ENCODE assay signal across 21 mouse cellular contexts in the genomic region with DNA sequence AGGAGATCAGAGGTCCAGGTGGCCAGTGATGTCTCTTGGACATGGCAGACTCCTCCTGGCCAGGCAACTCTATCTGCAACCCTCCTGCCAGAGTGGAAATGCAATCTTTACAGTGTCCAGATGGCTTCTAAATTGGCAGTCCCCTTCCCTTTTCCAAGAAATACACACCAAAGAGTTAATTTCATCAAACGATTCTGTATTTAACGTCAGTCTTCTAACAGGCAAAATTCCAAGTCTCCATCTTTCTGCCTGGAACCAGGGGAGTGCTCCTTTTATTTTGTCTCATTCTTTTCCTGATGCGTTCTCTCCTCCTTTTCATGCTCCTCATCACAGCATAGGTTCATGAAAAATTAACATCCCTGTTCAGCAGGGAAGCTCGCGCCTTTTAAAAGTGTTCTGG. TPM values are rescaled to one million over a fixed set of nuclear protein-coding genes. Genes with fewer than 3 reads are reported as not detected.
DNase-seq lines count a peak whose midpoint lies in the region; ATAC-seq and TF ChIP-seq lines count a peak whose summit lies in the region.
"Had no signal": no experiment of that assay in that cellular context is flagged by ENCODE, and none has a peak within 500 bp of the region (broad histone marks: within the 10 kb centered on the region; RNA-seq: fewer than 3 reads in every experiment).

No protein-coding gene starts in this region.

- no peaks in the 10 kb centered on the region for H3K36me3 ChIP-seq in forebrain, embryonic 15.5 days
- no peaks in the 10 kb centered on the region for H3K36me3 ChIP-seq in forebrain, postnatal 0 days (ENCODE audit: insufficient read depth)
- H3K36me3 ChIP-seq: embryonic facial prominence, embryonic 13.5 days; G1E; heart, embryonic 13.5 days; hindbrain, embryonic 12.5 days had no signal

- no peak overlapping the region for H3K4me2 ChIP-seq in forebrain, embryonic 15.5 days (replicated peaks)
- H3K4me2 ChIP-seq in forebrain, postnatal 0 days (ENCODE audit: low read depth) = no peak overlapping the region
- H3K4me2 ChIP-seq: embryonic facial prominence, embryonic 13.5 days; heart, embryonic 13.5 days; hindbrain, embryonic 12.5 days had no signal

- H3K27me3 ChIP-seq in forebrain, embryonic 15.5 days = no peaks in the 10 kb centered on the region
- H3K27me3 ChIP-seq in forebrain, postnatal 0 days (ENCODE audit: insufficient read depth, low read length) = no peaks in the 10 kb centered on the region
- H3K27me3 ChIP-seq: embryonic facial prominence, embryonic 13.5 days; heart, embryonic 13.5 days; hindbrain, embryonic 12.5 days had no signal

- ATAC-seq in forebrain, embryonic 15.5 days (replicated peaks) = no peak
- no peak for ATAC-seq in forebrain, postnatal 0 days
- ATAC-seq in inflammation-experienced regulatory T-cells, adult 6 months = no peak
- ATAC-seq: CD4-positive, CD25-positive, alpha-beta regulatory T cell, adult 4 months; hindbrain, embryonic 16.5 days had no signal

- peak overlapping the region; percentile 48; the same call in 1 of the 2 replicates for H3K27ac ChIP-seq in forebrain, embryonic 15.5 days (replicated peaks)
- H3K27ac ChIP-seq in forebrain, postnatal 0 days (ENCODE audit: low read depth, low read length) = no peak overlapping the region
- peak overlapping the region; percentile 73 for H3K27ac ChIP-seq in brown adipose tissue, adult 24 weeks (replicated peaks; ENCODE audit: low read depth, low read length)
- H3K27ac ChIP-seq: embryonic facial prominence, embryonic 13.5 days; heart, embryonic 13.5 days; hindbrain, embryonic 12.5 days had no signal

- TF ChIP-seq CTCF in forebrain, postnatal 0 days (IDR thresholded peaks at IDR 0.05; ENCODE audit: low read depth) = no peak

- DNase-seq in cerebellum, postnatal 10 days = peak; percentile 64 to 70
- no peak for DNase-seq in cerebellum, adult 8-10 months
- no peak for DNase-seq in forebrain, postnatal 0 days
- DNase-seq in left cerebral cortex, postnatal 4 days = peak; percentile 18
- DNase-seq in left cerebral cortex, adult 18-20 months (ENCODE audit: low spot score in 2 of 2) = no peak
- DNase-seq: adrenal gland, postnatal 10 days; B cell, adult 2 months; cerebellum, adult 18-20 months; cerebellum, postnatal 36 days; gastrocnemius, postnatal 10 days; heart, postnatal 4 days; kidney, adult 18-20 months had no signal

- H3K9ac ChIP-seq in forebrain, embryonic 15.5 days (replicated peaks) = no peak overlapping the region
- H3K9ac ChIP-seq in forebrain, postnatal 0 days = no peak overlapping the region
- H3K9ac ChIP-seq: embryonic facial prominence, embryonic 13.5 days; heart, embryonic 13.5 days; hindbrain, embryonic 12.5 days had no signal

- WGBS in forebrain, embryonic 15.5 days = 48% methylated on average over 5 of the region's 5 CpGs
- 34% methylated on average over 5 of the region's 5 CpGs for WGBS in forebrain, postnatal 0 days

- no peaks in the 10 kb centered on the region for H3K9me3 ChIP-seq in forebrain, embryonic 15.5 days
- no peaks in the 10 kb centered on the region for H3K9me3 ChIP-seq in forebrain, postnatal 0 days (ENCODE audit: low read length)
- H3K9me3 ChIP-seq: embryonic facial prominence, embryonic 13.5 days; G1E; heart, embryonic 13.5 days; hindbrain, embryonic 12.5 days had no signal

- H3K4me3 ChIP-seq in forebrain, embryonic 15.5 days = no peak overlapping the region
- H3K4me3 ChIP-seq in forebrain, postnatal 0 days (ENCODE audit: low read depth, low read length) = no peak overlapping the region
- no peak overlapping the region for H3K4me3 ChIP-seq in brown adipose tissue, adult 24 weeks (ENCODE audit: insufficient read depth, low read depth, low read length)
- H3K4me3 ChIP-seq: embryonic facial prominence, embryonic 13.5 days; heart, embryonic 13.5 days; hindbrain, embryonic 12.5 days had no signal

- H3K4me1 ChIP-seq in forebrain, embryonic 15.5 days = 0 out of 2 replicates have a peak, but pooled peaks cover 3% of the 10 kb centered on the region
- H3K4me1 ChIP-seq in forebrain, postnatal 0 days (ENCODE audit: insufficient read depth) = no peaks in the 10 kb centered on the region
- H3K4me1 ChIP-seq in brown adipose tissue, adult 24 weeks (ENCODE audit: control insufficient read depth, insufficient read depth, insufficient read length, low read length) = 0 out of 2 replicates have a peak, but pooled peaks cover 3% of the 10 kb centered on the region
- H3K4me1 ChIP-seq: embryonic facial prominence, embryonic 13.5 days; hindbrain, embryonic 12.5 days had no signal

- intact Hi-C loops in left cerebral cortex, postnatal 4 days (cut with DNase I) = no loop called here

RNA-seq across cellular contexts. Expression of a gene that starts 47.1 kb away (rescaled TPM):
- polyA plus RNA-seq in forebrain, embryonic 15.5 days (2015; fragmentation: Nextera tagmentation; extraction: Ambion mirVana) = 5.5 and 6.0 TPM in 2 replicates
- 3.1 and 5.2 TPM in 2 replicates for total RNA-seq in forebrain, postnatal 0 days (2014; rRNA removed)
- 11.3 and 11.6 TPM in 2 replicates for polyA plus RNA-seq in forebrain, postnatal 0 days (2015; fragmentation: Nextera tagmentation; extraction: Ambion mirVana)
- 1 to 10 TPM; 3.3 to 3.4 TPM for total RNA-seq in left cerebral cortex, postnatal 4 days (2021)
- total RNA-seq in left cerebral cortex, adult 18-20 months (2021) = 1 to 10 TPM; 7.3 to 8.8 TPM
- polyA plus RNA-seq in brown adipose tissue, adult 24 weeks (2012; ENCODE audit: insufficient read depth, insufficient read length, missing spikeins) = 8.7 and 12.4 TPM in 2 replicates
- 1 to 10 TPM; 3.7 to 7.8 (median 6.4) TPM for polyA plus RNA-seq in inflammation-experienced regulatory T-cells, adult 6 months (2017; shearing (Covaris generic))
- polyA plus RNA-seq: G1E had no signal

Comparison
In these comparisons a context has a peak if more than half of its experiments do, and no peak if none do; other contexts are left out.
1. DNase-seq: peak in cerebellum, postnatal 10 days (2 of 2) and left cerebral cortex, postnatal 4 days (single experiment); none in cerebellum, adult 8-10 months (single experiment), forebrain, postnatal 0 days (single experiment) and left cerebral cortex, adult 18-20 months (0 of 2).